Comparison of ENCODE assay signal across 14 mouse cellular contexts in the genomic region with DNA sequence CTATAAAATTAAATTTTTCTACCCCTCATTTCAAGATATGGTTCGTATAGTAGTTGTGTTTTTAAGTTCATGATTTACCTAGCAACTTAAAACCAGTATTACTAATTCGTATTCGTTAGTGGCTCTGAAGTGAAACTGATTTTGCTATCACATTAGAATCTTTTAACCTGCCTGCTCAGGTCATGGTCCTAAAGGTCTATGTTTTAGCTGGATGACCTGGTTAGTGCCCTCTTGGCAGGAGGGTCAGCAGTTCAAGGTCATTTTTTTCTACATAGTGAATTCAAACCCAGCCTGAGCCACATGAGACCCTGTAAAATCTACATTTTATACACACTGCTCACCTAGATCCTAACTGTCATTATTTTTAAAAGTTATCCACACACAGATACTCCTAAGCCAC. TPM values are rescaled to one million over a fixed set of nuclear protein-coding genes. Genes with fewer than 3 reads are reported as not detected.
A peak's percentile ranks its signal among the peaks of the same experiment; 100 is the strongest.
DNase-seq lines count a peak whose midpoint lies in the region; ATAC-seq and TF ChIP-seq lines count a peak whose summit lies in the region.
"Had no signal": no experiment of that assay in that cellular context is flagged by ENCODE, and none has a peak within 500 bp of the region (broad histone marks: within the 10 kb centered on the region; RNA-seq: fewer than 3 reads in every experiment).

No protein-coding gene starts in this region.

- peaks cover 36% of the 10 kb centered on the region for H3K79me2 ChIP-seq in liver, adult 2 months (ENCODE audit: control insufficient read depth, insufficient read depth, low read length)

- H3K4me2 ChIP-seq in heart, embryonic 15.5 days = no peak overlapping the region
- no peak overlapping the region for H3K4me2 ChIP-seq in liver, embryonic 11.5 days
- no peak overlapping the region for H3K4me2 ChIP-seq in neural tube, embryonic 15.5 days
- H3K4me2 ChIP-seq: forebrain, embryonic 13.5 days; hindbrain, embryonic 12.5 days had no signal

- H3K36me3 ChIP-seq in heart, embryonic 10.5 days = peaks cover 11% of the 10 kb centered on the region; the same call in 1 of the 2 replicates
- H3K36me3 ChIP-seq in heart, embryonic 15.5 days = no peaks in the 10 kb centered on the region
- H3K36me3 ChIP-seq in liver, adult 2 months (ENCODE audit: control insufficient read depth, insufficient read depth, low read length) = no peaks in the 10 kb centered on the region
- H3K36me3 ChIP-seq in liver, embryonic 11.5 days (ENCODE audit: control insufficient read depth, insufficient read depth, low read length) = no peaks in the 10 kb centered on the region
- no peaks in the 10 kb centered on the region for H3K36me3 ChIP-seq in neural tube, embryonic 15.5 days

- no peak for DNase-seq in heart, embryonic 10.5 days (ENCODE audit: low spot score)
- no peak for DNase-seq in heart, adult 9 months (ENCODE audit: low spot score in 2 of 2)
- no peak for DNase-seq in heart, adult 18-20 months
- DNase-seq in liver, adult 2 months (ENCODE audit: extremely low read depth, low read depth, low spot score) = peak; percentile 65
- DNase-seq in liver, embryonic 11.5 days (ENCODE audit: low spot score) = no peak
- DNase-seq: forebrain, postnatal 0 days had no signal

- WGBS in heart, embryonic 10.5 days = 90% methylated on average over 3 of the region's 3 CpGs
- 85% methylated on average over 3 of the region's 3 CpGs for WGBS in heart, embryonic 15.5 days
- WGBS in liver, adult 2 months = 49% methylated on average over 3 of the region's 3 CpGs
- WGBS in liver, embryonic 11.5 days = 92% methylated on average over 3 of the region's 3 CpGs
- 95% methylated on average over 3 of the region's 3 CpGs for WGBS in neural tube, embryonic 15.5 days

- TF ChIP-seq CTCF in liver, adult 2 months (IDR thresholded peaks at IDR 0.05; ENCODE audit: low read depth, low read length) = no peak

- no peak overlapping the region for H3K4me3 ChIP-seq in heart, embryonic 10.5 days
- H3K4me3 ChIP-seq in heart, embryonic 15.5 days = no peak overlapping the region
- no peak overlapping the region for H3K4me3 ChIP-seq in liver, adult 2 months (ENCODE audit: insufficient read depth, low read depth, low read length)
- H3K4me3 ChIP-seq in liver, embryonic 11.5 days (ENCODE audit: low read depth, low read length) = no peak overlapping the region
- no peak overlapping the region for H3K4me3 ChIP-seq in neural tube, embryonic 15.5 days (replicated peaks)
- H3K4me3 ChIP-seq: embryonic facial prominence, embryonic 10.5 days; forebrain, embryonic 13.5 days; hindbrain, embryonic 12.5 days had no signal

- no peak for ATAC-seq in heart, embryonic 15.5 days (replicated peaks; ENCODE audit: insufficient number of reproducible peaks, insufficient read depth, low FRiP score, low read depth)
- ATAC-seq in liver, embryonic 11.5 days (replicated peaks; ENCODE audit: low FRiP score) = no peak
- no peak for ATAC-seq in neural tube, embryonic 15.5 days (ENCODE audit: low FRiP score)
- ATAC-seq: forebrain, embryonic 13.5 days; forebrain, postnatal 0 days; hindbrain, embryonic 16.5 days; inflammation-experienced regulatory T-cells, adult 6 months; intestine, postnatal 0 days had no signal

- H3K9me3 ChIP-seq in heart, embryonic 10.5 days = no peaks in the 10 kb centered on the region
- H3K9me3 ChIP-seq in heart, embryonic 15.5 days (replicated peaks) = no peaks in the 10 kb centered on the region
- no peaks in the 10 kb centered on the region for H3K9me3 ChIP-seq in liver, embryonic 11.5 days (ENCODE audit: control insufficient read depth, low read length)
- no peaks in the 10 kb centered on the region for H3K9me3 ChIP-seq in neural tube, embryonic 15.5 days (replicated peaks)
- H3K9me3 ChIP-seq: embryonic facial prominence, embryonic 10.5 days; forebrain, embryonic 13.5 days; hindbrain, embryonic 12.5 days had no signal

- no peak overlapping the region for H3K9ac ChIP-seq in heart, embryonic 15.5 days
- no peak overlapping the region for H3K9ac ChIP-seq in liver, adult 2 months (ENCODE audit: low read depth, low read length)
- H3K9ac ChIP-seq in liver, embryonic 11.5 days (ENCODE audit: low read depth, low read length) = no peak overlapping the region
- no peak overlapping the region for H3K9ac ChIP-seq in neural tube, embryonic 15.5 days (replicated peaks)
- H3K9ac ChIP-seq: forebrain, embryonic 13.5 days; forebrain, postnatal 0 days; hindbrain, embryonic 12.5 days had no signal

- peaks cover 7% of the 10 kb centered on the region; the same call in 1 of the 2 replicates for H3K4me1 ChIP-seq in heart, embryonic 10.5 days
- peaks cover 19% of the 10 kb centered on the region for H3K4me1 ChIP-seq in heart, embryonic 15.5 days (replicated peaks)
- H3K4me1 ChIP-seq in liver, adult 2 months (ENCODE audit: control insufficient read depth, insufficient read depth, low read length) = peaks cover 10% of the 10 kb centered on the region
- H3K4me1 ChIP-seq in liver, embryonic 11.5 days (replicated peaks; ENCODE audit: control insufficient read depth, insufficient read depth, low read length) = no peaks in the 10 kb centered on the region
- H3K4me1 ChIP-seq in neural tube, embryonic 15.5 days = peaks cover 9% of the 10 kb centered on the region; the same call in 1 of the 2 replicates
- H3K4me1 ChIP-seq: embryonic facial prominence, embryonic 10.5 days; hindbrain, embryonic 12.5 days had no signal

- peak overlapping the region; percentile 56; the same call in 1 of the 2 replicates for H3K27ac ChIP-seq in heart, embryonic 10.5 days
- peak overlapping the region; percentile 66; the same call in 1 of the 2 replicates for H3K27ac ChIP-seq in heart, embryonic 15.5 days
- H3K27ac ChIP-seq in liver, adult 2 months (replicated peaks; ENCODE audit: insufficient read depth, low read depth, low read length) = no peak overlapping the region
- H3K27ac ChIP-seq in liver, embryonic 11.5 days (ENCODE audit: low read depth, low read length) = no peak overlapping the region
- H3K27ac ChIP-seq in neural tube, embryonic 15.5 days (replicated peaks) = no peak overlapping the region
- H3K27ac ChIP-seq: embryonic facial prominence, embryonic 10.5 days; forebrain, embryonic 13.5 days; hindbrain, embryonic 12.5 days had no signal

- TF ChIP-seq POLR2A in liver, adult 2 months (IDR thresholded peaks at IDR 0.05; ENCODE audit: extremely low read depth, insufficient read depth, low read length) = no peak

- no peaks in the 10 kb centered on the region for H3K27me3 ChIP-seq in heart, embryonic 10.5 days (ENCODE audit: insufficient read depth, poor library complexity, severe bottlenecking)
- no peaks in the 10 kb centered on the region for H3K27me3 ChIP-seq in heart, embryonic 15.5 days
- no peaks in the 10 kb centered on the region for H3K27me3 ChIP-seq in liver, adult 2 months (ENCODE audit: control insufficient read depth, insufficient read depth, low read length)
- no peaks in the 10 kb centered on the region for H3K27me3 ChIP-seq in liver, embryonic 11.5 days (replicated peaks; ENCODE audit: control insufficient read depth, insufficient read depth, low read length)
- no peaks in the 10 kb centered on the region for H3K27me3 ChIP-seq in neural tube, embryonic 15.5 days (replicated peaks)
- H3K27me3 ChIP-seq: forebrain, embryonic 13.5 days; hindbrain, embryonic 12.5 days had no signal

RNA-seq across cellular contexts. Expression of gene Pik3ca, which starts 30.9 kb away (rescaled TPM):
- polyA plus RNA-seq in heart, embryonic 10.5 days (2016; fragmentation: Nextera tagmentation; extraction: Ambion mirVana) = 4.7 and 6.1 TPM in 2 replicates
- 7.1 and 7.2 TPM in 2 replicates for polyA plus RNA-seq in heart, embryonic 15.5 days (2015; fragmentation: Nextera tagmentation; extraction: Ambion mirVana)
- total RNA-seq in heart, adult 18-20 months (2021) = 10 to 100 TPM; 38.0 to 40.7 TPM
- total RNA-seq in liver, adult 2 months (2014; rRNA removed) = 21.1 and 23.1 TPM in 2 replicates
- 2.4 and 2.8 TPM in 2 replicates for polyA plus RNA-seq in liver, adult 2 months (2012; rRNA removed)
- polyA plus RNA-seq in liver, embryonic 11.5 days (2014; fragmentation: Nextera tagmentation; extraction: Ambion mirVana) = 8.0 and 9.1 TPM in 2 replicates
- polyA plus RNA-seq in neural tube, embryonic 15.5 days (2015; fragmentation: Nextera tagmentation; extraction: Ambion mirVana) = 11.4 and 12.3 TPM in 2 replicates

Comparison
In these comparisons a context has a peak if more than half of its experiments do, and no peak if none do; other contexts are left out.
1. H3K27ac ChIP-seq: peak in heart, embryonic 10.5 days (single experiment) and heart, embryonic 15.5 days (single experiment); none in liver, adult 2 months (single experiment), liver, embryonic 11.5 days (single experiment) and neural tube, embryonic 15.5 days (single experiment).